Mouse (Mus musculus) gastrocnemius, postnatal 14 days (tissue): ENCODE data around the gene Apopt1. TPM values are rescaled to one million over a fixed set of nuclear protein-coding genes. Genes with fewer than 3 reads are reported as not detected.
"Not testable (repeated sequence)": the region's sequence is repeated elsewhere in the genome, so short reads cannot be mapped to it uniquely, and the experiment has no call there.

Source experiments
- DNase-seq: peaks from one replicate; pipeline ENCODE4 v3.0.0; 2021; ENCODE audit warnings: mixed read lengths
- intact Hi-C: fragments of 180-260 bp; cut with DNase I; formaldehyde crosslinking; loops from one replicate; pipeline ENCODE4 v1.15.1; 2025; ENCODE audit warnings: low total_unique reads
- total RNA-seq, 2 experiments: library from RNA; stranded (reverse); gene quantifications; 2 replicates each; pipeline ENCODE4 v1.2.3; 2021

The Apopt1 gene
- total RNA-seq, 2 experiments from 2014 or later: 34.2 to 35.6 TPM

GRCm38 (mm10) chr12:111698346-111698913 lies 14.6 kb upstream of the Apopt1 start:
- intact Hi-C loops: loop anchor here (5.0 kb wide), 1 partner anchor 46 kb away; no protein-coding TSS in a partner anchor
- DNase-seq: no peak

GRCm38 (mm10) chr12:111699542-111699941 lies 13.5 kb upstream of the Apopt1 start:
- intact Hi-C loops: loop anchor here (5.0 kb wide), 1 partner anchor 47 kb away; no protein-coding TSS in a partner anchor
- DNase-seq: no peak

DNA sequence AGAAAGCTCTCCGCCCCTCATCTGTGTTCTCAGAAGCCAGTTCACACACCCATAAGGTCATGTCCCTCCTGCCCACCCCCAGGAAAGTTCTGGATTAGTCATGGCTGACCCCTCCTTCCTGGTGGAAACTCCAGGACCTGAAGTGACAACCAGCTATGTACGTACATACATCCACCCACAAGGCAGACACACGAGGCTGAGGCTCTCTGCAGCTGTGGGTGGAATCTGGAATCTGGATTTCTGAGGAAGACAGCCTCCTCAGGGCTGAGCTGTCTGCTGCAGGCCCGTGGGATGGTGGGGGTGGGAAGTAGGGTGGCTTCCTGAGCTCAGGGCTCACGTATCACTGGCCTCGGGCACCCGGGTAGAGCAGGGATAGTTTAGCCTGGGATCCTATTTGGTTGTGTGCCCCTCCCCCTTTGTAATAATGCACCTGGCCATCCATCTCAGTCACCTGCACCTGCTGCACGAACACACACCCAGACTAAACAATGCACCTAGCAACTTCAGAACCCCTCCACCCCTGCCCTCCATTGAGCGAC lies 12.1 kb upstream of the Apopt1 start:
- intact Hi-C loops: no loop called here

DNA sequence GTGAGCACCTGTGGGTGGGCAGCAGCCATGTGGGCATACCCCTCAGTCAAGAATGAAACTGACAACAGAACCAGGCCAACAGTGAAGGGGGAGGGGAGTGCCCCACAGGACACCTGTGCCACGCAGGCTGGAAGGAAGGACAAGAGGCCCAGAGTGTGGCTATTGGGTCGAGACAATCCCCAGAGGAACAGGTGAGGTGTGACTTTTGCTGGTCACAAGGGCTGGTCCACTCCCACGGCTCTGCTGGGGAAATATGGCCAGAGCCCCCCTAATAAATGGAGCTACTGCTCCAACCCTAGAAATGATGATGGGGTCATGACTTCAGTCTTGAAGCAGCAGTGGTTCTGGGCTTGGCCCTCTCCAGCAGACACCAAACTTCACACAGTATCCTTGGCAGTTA lies 9.8 kb upstream of the Apopt1 start:
- DNase-seq: no peak
- intact Hi-C loops: no loop called here

More for the DNA sequence above, 12.1 kb upstream of the Apopt1 start:
- DNase-seq: no peak

DNA sequence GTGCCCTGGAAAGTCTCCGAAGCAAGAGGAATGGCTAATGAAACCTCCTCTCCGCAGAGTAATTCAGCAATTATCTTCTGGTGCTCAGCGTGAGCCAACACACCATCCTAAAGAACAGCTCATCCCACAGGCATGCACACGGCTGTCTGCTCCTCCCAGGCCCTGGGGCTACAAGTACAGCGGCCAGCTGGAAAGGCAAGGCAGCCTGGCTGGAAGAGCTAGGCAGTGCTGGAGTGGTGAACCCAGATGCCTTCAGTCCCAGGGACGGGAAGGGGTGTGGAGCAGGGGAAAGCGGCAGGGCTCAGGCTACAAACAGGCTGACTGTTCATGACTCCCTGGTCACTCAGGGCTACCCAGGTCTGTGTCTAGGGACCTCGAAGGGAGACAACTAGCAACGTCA lies 8.5 kb upstream of the Apopt1 start:
- intact Hi-C loops: no loop called here
- peak; percentile 85 for DNase-seq

DNA sequence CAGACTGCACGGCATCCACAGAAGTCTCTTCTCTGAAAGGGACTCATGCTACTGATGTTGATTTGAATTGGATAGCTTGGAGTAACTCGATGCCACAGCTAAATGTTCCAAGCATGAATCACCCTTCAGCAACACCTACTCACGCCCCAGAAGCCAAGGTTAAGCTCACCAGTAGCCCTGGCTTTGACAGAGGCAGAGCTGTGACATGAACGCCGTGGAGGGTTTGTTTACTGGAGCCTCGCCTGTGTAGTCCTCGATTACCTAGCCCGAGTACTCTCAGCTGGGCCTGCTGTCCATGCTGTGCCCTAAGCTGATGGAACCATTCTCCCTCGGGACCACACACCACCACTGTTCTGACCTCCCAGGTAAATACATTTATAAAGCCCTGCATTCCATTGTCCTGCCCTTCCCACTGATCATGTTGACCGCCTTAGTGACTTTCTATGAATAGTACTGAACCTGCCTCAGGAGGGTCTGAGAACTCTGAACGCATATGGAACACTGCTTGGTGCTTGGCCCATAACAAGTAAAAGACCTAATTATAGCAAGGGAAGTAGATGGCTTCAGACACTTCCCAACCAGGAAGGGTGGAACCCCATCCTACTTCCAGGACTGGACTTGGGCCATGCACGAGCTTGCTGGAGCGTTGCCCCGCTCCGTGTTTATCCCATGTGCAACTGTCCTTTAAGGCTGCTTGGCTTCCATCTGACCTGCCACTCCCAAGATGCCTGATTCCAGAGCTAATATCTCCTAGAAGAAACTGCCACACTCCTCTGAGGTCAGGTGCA lies 7.7 kb upstream of the Apopt1 start:
- DNase-seq: peak; percentile 81
- intact Hi-C loops: no loop called here

DNA sequence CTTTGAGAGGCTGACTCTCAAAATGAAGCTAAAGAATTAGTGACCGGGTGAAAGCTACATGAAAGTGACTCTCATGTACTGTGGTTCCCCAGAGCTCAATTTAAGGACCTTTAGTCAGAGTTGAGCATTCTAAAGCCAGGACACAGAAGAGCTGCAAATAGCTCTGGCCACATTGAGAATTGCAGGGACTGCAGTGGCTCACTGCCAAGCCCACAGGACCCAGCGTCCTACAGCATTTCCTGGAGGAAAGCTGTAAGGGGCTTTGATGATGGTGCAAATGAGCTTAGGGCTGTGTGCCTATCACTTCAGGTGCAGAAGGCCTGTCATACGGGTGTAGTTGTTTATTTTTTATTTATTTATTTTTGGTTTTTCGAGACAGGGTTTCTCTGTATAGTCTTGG lies 4.9 kb upstream of the Apopt1 start:
- no peak for DNase-seq
- intact Hi-C loops: no loop called here

DNA sequence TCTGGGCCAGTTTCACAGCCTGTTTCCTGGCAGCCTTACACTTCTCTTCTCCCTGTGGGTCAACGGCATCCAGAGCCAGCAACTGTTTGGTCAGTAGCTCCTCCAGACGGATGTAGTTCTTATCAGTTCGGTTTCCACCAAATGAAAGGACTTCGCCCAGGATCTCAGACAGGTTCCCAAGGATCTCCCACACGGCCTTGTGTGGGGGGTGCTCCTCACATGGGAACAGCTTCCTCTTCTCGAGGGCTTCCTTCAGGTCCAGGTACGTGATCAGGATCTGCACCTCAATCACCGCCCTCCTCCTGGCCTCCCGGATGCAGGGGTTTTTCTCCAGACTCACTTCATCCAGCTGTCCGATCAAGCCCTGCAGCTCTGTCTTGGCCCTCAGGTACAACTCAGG lies 3.0 kb upstream of the Apopt1 start:
- no peak for DNase-seq
- intact Hi-C loops: no loop called here

DNA sequence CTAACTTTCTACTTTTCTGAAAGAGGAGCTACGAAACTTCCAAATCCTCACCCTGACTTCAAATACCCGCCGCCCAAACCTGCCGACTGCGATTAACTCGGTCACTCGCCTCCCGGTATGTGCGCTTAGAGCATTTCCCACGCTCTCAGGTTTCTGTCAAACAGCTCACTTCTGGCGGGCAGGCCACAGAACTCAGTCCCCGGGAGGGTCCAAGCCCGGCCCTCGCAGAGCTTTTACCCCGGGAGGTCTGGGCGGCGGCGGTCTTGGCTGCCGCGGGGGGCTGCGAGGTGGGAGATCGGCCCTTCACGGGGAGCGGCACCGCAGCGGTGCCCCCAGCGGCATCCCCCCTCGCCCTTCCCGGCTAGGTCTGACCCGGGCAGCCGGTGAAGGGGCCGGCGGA lies 585 bp upstream of the Apopt1 start:
- intact Hi-C loops: no loop called here
- no peak for DNase-seq

DNA sequence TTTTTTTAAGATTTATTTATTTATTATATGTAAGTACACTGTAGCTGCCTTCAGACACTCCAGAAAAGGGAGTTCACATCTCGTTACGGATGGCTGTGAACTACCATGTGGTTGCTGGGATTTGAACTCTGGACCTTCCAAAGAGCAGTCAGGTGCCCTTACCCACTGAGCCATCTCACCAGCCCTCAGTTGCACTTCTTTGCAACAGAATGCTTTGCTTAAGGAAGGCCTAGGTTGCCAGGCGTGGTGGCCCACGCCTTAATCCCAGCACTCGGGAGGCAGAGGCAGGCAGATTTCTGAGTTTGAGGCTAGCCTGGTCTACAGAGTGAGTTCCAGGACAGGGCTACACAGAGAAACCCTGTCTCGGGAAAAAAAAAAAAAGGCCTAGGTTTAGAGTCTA lies 819 bp downstream of the Apopt1 start:
- intact Hi-C loops, DNase-seq: not testable (repeated sequence)

DNA sequence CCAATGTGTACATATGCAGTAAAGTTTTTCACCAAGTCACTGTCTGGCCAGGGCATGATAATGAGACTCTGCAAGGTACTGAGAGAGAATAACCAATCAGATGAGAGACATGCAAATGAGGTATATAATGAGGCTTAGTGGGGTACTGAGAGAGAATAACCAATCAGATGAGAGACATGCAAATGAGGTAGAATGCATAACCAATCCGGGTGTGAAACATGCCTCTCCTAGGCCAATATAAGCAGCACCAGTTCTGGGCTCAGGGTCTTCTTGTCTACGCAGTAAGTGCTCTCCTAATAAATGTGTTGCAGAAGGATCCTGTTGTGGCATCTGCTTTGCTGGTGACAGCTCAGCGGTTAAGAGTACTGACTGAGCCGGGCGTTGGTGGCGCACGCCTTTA lies 3.4 kb downstream of the Apopt1 start:
- intact Hi-C loops: no loop called here
- DNase-seq: no peak

GRCm38 (mm10) chr12:111718656-111719055 lies 5.6 kb downstream of the Apopt1 start:
- no peak for DNase-seq
- intact Hi-C loops: no loop called here

- intact Hi-C loops: no loop called here
- no peak for DNase-seq
These were observed 7.2 kb downstream of the Apopt1 start for GRCm38 (mm10) chr12:111720222-111720621.

GRCm38 (mm10) chr12:111722654-111723053 lies 9.6 kb downstream of the Apopt1 start:
- intact Hi-C loops: no loop called here
- peak; percentile 61 for DNase-seq

GRCm38 (mm10) chr12:111724638-111725337 lies 11.7 kb downstream of the Apopt1 start:
- intact Hi-C loops: no loop called here
- peak; percentile 76 for DNase-seq

- intact Hi-C loops: no loop called here
- DNase-seq: no peak
These were observed 12.5 kb downstream of the Apopt1 start for GRCm38 (mm10) chr12:111725338-111726121.

DNA sequence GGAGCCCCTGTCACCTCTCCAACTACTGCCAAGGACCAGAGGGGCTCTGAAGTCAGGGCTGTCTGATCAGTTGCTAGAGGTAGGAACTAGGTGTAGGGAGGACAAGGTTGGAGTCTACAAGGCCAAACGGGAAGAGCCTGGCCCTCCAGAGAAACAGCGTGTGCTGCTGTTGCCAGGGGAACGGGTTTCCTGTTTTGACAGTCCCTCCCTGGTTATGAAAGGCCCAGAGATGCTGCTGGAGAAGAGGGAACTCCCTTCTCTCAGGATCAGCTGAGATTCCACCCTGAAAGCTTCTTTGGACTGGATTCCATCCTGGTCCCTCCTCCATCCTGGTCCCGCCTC lies 13.0 kb downstream of the Apopt1 start:
- DNase-seq: peak; percentile 62
- intact Hi-C loops: no loop called here

- no peak for DNase-seq
- intact Hi-C loops: no loop called here
These were observed 14.9 kb downstream of the Apopt1 start for GRCm38 (mm10) chr12:111727956-111728355.
